Mouse (Mus musculus): ENCODE data around the gene Poldip2. TPM values are rescaled to one million over a fixed set of nuclear protein-coding genes. Genes with fewer than 3 reads are reported as not detected.

Poldip2 gene
- total and polyA plus RNA-seq, 3 experiments, result 102 to 144 (median 103) TPM

DNA sequence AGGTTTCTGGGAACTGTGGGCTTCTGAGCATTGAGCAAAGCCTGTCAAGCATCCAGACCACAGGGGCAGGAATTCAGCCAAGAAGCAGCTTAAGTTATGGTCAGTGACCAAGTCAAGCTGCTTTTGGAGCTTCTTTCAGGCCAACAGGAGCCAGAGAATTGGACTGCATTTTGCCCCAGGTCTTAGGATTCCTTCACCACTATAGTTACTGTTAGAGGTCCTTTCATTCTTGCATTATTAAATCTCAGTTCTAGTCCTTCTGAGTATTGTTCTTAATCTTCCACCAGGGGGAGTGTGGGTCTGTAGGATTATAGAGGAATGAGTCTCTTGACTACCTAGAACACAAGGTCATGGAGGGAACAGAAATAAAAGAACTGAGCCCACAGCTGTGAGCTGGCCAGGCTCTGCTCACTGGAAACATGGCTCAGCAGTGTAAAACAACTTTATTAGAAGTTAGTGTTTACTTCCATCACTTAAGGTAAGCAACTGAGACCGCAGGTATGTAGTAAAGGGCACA, 10.5 kb downstream of the Poldip2 start:
- dilution Hi-C loops (cut with MboI; ENCODE audit: extremely low pct_ligation_motif_present, extremely low pct_unique_long_range_greater_than_20kb, low sequenced_read_pairs) (no loop called here), in situ Hi-C loops (cut with MboI; ENCODE audit: low pct_ligation_motif_present, low pct_unique_long_range_greater_than_20kb, low sequenced_read_pairs) (no loop called here)
- no peaks in the 10 kb centered on the region for H3K79me2 ChIP-seq (replicated peaks; ENCODE audit: control insufficient read depth, extremely low read depth, insufficient read depth, poor library complexity, severe bottlenecking)
- H3K4me1 ChIP-seq (ENCODE audit: control insufficient read depth in 1 of 2, insufficient read depth in 2 of 2), result no peaks in the 10 kb centered on the region
- H3K27ac ChIP-seq (ENCODE audit: insufficient read depth, low read depth), result no peak overlapping the region
- no peak overlapping the region for H3K4me3 ChIP-seq (replicated peaks in 1 of 3; ENCODE audit: low read depth in 2 of 3, low read length in 2 of 3, poor library complexity in 1 of 3)
- H3K9ac ChIP-seq (ENCODE audit: insufficient read depth, low read depth), result no peak overlapping the region
- TF ChIP-seq USF1 (IDR thresholded peaks at IDR 0.05; ENCODE audit: low read depth, low read length) (no peak), CTCF (conservative IDR thresholded peaks at IDR 0.05 in 1 of 2, IDR thresholded peaks at IDR 0.05 in 1 of 2; ENCODE audit: low read depth in 2 of 2, low read length in 2 of 2) (peak; percentile 29 to 68; a peak in 3 of 4 replicates), RAD21 (IDR thresholded peaks at IDR 0.05; ENCODE audit: low read depth, low read length) (peak; percentile 56), SMC3 (IDR thresholded peaks at IDR 0.05; ENCODE audit: low read depth, low read length) (peak; percentile 54), MYC (IDR thresholded peaks at IDR 0.05; ENCODE audit: low read depth, low read length) (0 out of 2 replicates have a peak, but pooled peaks have one; percentile 24), MAFK (IDR thresholded peaks at IDR 0.05; ENCODE audit: insufficient replicate concordance, low read length) (no peak), POLR2AphosphoS2 (IDR thresholded peaks at IDR 0.05; ENCODE audit: low read depth, low read length) (no peak), MEF2A (IDR thresholded peaks at IDR 0.05; ENCODE audit: borderline replicate concordance, low read depth, low read length) (no peak), SIN3A (IDR thresholded peaks at IDR 0.05; ENCODE audit: low read length) (no peak), BHLHE40 (IDR thresholded peaks at IDR 0.05; ENCODE audit: low read depth, low read length) (no peak), ZKSCAN1 (IDR thresholded peaks at IDR 0.05; ENCODE audit: borderline replicate concordance, low read depth, low read length) (no peak), ZC3H11A (IDR thresholded peaks at IDR 0.05; ENCODE audit: low read depth, low read length) (no peak), ZMIZ1 (IDR thresholded peaks at IDR 0.05; ENCODE audit: low read depth, low read length) (0 out of 2 replicates have a peak, but pooled peaks have one; percentile 28)
- peaks cover 91 to 100% of the 10 kb centered on the region in 2 experiments for H3K36me3 ChIP-seq (replicated peaks in 1 of 2; ENCODE audit: control insufficient read depth in 1 of 2, insufficient read depth in 1 of 2, low read length in 1 of 2)
- H3K27me3 ChIP-seq (replicated peaks), result no peaks in the 10 kb centered on the region
- no peak overlapping the region for H3K4me2 ChIP-seq (ENCODE audit: insufficient read depth, low read depth, poor library complexity, severe bottlenecking)
- peak; percentile 58 for DNase-seq (ENCODE audit: extremely low read depth)
- H3K9me3 ChIP-seq (replicated peaks; ENCODE audit: low read length), result no peaks in the 10 kb centered on the region

DNA sequence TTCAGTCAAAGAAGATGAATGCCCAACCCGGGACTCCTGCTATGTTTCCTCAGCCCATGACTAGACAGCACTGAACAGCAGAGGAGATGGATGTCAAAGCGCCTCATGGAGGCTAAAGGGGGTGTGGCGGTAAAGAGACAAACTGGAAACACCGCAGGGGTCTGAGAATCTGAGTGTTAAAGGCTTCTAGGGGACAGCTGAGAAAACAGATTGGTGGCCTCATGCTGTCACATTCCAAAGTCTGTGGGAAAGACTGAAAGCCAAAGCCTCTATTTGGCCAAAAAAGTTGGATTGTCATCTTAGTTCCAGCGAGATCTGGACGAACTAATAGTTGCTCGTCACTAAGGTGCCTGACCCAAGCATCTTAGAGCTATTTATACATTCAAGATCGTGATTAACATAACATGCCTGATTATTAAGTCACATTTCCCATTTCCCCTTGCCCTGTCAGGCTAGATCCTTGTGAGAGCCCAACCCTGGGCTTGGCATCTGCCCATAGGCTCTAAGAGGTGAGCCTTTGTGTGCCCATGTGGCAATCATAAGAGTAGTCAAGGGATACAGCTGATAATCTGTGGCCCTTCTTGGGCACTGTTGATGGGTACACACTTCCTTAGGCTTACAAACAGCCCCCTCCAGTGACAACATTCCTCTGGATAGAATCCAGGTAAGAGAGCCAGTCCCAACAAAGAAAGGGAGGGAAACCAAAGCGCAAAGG, 11.4 kb downstream of the Poldip2 start:
- TF ChIP-seq NRF1 (IDR thresholded peaks at IDR 0.05; ENCODE audit: low read depth, low read length) (no peak), USF2 (conservative IDR thresholded peaks at IDR 0.05; ENCODE audit: low read depth, low read length) (no peak), CHD2 (IDR thresholded peaks at IDR 0.05; ENCODE audit: low read length) (no peak), CTCF (conservative IDR thresholded peaks at IDR 0.05 in 1 of 2, IDR thresholded peaks at IDR 0.05 in 1 of 2; ENCODE audit: low read depth in 2 of 2, low read length in 2 of 2) (no peak), SIN3A (IDR thresholded peaks at IDR 0.05; ENCODE audit: low read length) (no peak), HCFC1 (IDR thresholded peaks at IDR 0.05; ENCODE audit: low read depth, low read length) (no peak), PAX5 (IDR thresholded peaks at IDR 0.05; ENCODE audit: low read length) (no peak), JUN (IDR thresholded peaks at IDR 0.05; ENCODE audit: insufficient read depth, low read depth, low read length) (no peak), MEF2A (IDR thresholded peaks at IDR 0.05; ENCODE audit: borderline replicate concordance, low read depth, low read length) (no peak), EP300 (IDR thresholded peaks at IDR 0.05; ENCODE audit: low read length) (no peak), BHLHE40 (IDR thresholded peaks at IDR 0.05; ENCODE audit: low read depth, low read length) (no peak), IRF4 (IDR thresholded peaks at IDR 0.05; ENCODE audit: low read depth, low read length) (no peak), SMC3 (IDR thresholded peaks at IDR 0.05; ENCODE audit: low read depth, low read length) (no peak), CHD1 (IDR thresholded peaks at IDR 0.05; ENCODE audit: low read depth, low read length) (no peak), ETS1 (conservative IDR thresholded peaks at IDR 0.05; ENCODE audit: low read depth, low read length) (no peak), MYC (IDR thresholded peaks at IDR 0.05; ENCODE audit: low read depth, low read length) (no peak), ELF1 (IDR thresholded peaks at IDR 0.05; ENCODE audit: low read depth, low read length) (no peak), NELFE (IDR thresholded peaks at IDR 0.05; ENCODE audit: low read depth, low read length) (no peak), ZNF384 (IDR thresholded peaks at IDR 0.05; ENCODE audit: low read depth, low read length) (no peak), MAZ (IDR thresholded peaks at IDR 0.05; ENCODE audit: low read depth, low read length) (no peak)
- H3K27me3 ChIP-seq (replicated peaks), result no peaks in the 10 kb centered on the region
- H3K4me3 ChIP-seq (replicated peaks in 1 of 3; ENCODE audit: low read depth in 2 of 3, low read length in 2 of 3, poor library complexity in 1 of 3), result no peak overlapping the region
- in situ Hi-C loops (cut with MboI; ENCODE audit: low pct_ligation_motif_present, low pct_unique_long_range_greater_than_20kb, low sequenced_read_pairs) (no loop called here), dilution Hi-C loops (cut with MboI; ENCODE audit: extremely low pct_ligation_motif_present, extremely low pct_unique_long_range_greater_than_20kb, low sequenced_read_pairs) (no loop called here)
- H3K36me3 ChIP-seq (replicated peaks in 1 of 2; ENCODE audit: control insufficient read depth in 1 of 2, insufficient read depth in 1 of 2, low read length in 1 of 2), result peaks cover 91 to 100% of the 10 kb centered on the region in 2 experiments
- peaks cover 0 to 7% of the 10 kb centered on the region in 2 experiments; a peak in 2 of 4 replicates for H3K4me1 ChIP-seq (ENCODE audit: control insufficient read depth in 1 of 2, insufficient read depth in 2 of 2)
- no peaks in the 10 kb centered on the region for H3K9me3 ChIP-seq (replicated peaks; ENCODE audit: low read length)
- no peak for DNase-seq (ENCODE audit: extremely low read depth)
- H3K4me2 ChIP-seq (ENCODE audit: insufficient read depth, low read depth, poor library complexity, severe bottlenecking), result no peak overlapping the region
- no peaks in the 10 kb centered on the region for H3K79me2 ChIP-seq (replicated peaks; ENCODE audit: control insufficient read depth, extremely low read depth, insufficient read depth, poor library complexity, severe bottlenecking)
- H3K27ac ChIP-seq (ENCODE audit: insufficient read depth, low read depth), result no peak overlapping the region
- no peak overlapping the region for H3K9ac ChIP-seq (ENCODE audit: insufficient read depth, low read depth)
